Mouse (Mus musculus): ENCODE measurements at regions not wholly inside any gene's neighbourhood (a gene's known extent, or its start where the extent isn't known, plus 50 kb on each side); places are given as distances from the start of the nearest gene placed in this dataset.

GRCm38 (mm10) chr10:17362643-17363042 is 360.4 kb upstream of the Cited2 start:
- DNase-seq (ENCODE audit: low spot score) = no peak

- no peak for DNase-seq (ENCODE audit: low spot score)
Measured at GRCm38 (mm10) chr10:17366042-17366740, 356.8 kb upstream of the Cited2 start.

- peak; percentile 15 for DNase-seq (ENCODE audit: low spot score)
Measured at GRCm38 (mm10) chr10:17367026-17367425, 356.0 kb upstream of the Cited2 start.

GRCm38 (mm10) chr10:17367430-17367829 is 355.6 kb upstream of the Cited2 start:
- DNase-seq (ENCODE audit: low spot score) = no peak

GRCm38 (mm10) chr10:17368636-17369035 is 354.4 kb upstream of the Cited2 start:
- no peak for DNase-seq (ENCODE audit: low spot score)

GRCm38 (mm10) chr10:17372905-17373304 is 350.1 kb upstream of the Cited2 start:
- DNase-seq (ENCODE audit: low spot score) = no peak

- DNase-seq (ENCODE audit: low spot score) = no peak
Measured at GRCm38 (mm10) chr10:17374047-17374446, 349.0 kb upstream of the Cited2 start.

- no peak for DNase-seq (ENCODE audit: low spot score)
Measured at GRCm38 (mm10) chr10:17382990-17383389, 340.0 kb upstream of the Cited2 start.

GRCm38 (mm10) chr10:17385181-17385580 is 337.8 kb upstream of the Cited2 start:
- no peak for DNase-seq (ENCODE audit: low spot score)

- DNase-seq (ENCODE audit: low spot score) = no peak
Measured at GRCm38 (mm10) chr10:17387296-17387695, 335.7 kb upstream of the Cited2 start.

GRCm38 (mm10) chr10:17395495-17396224 is 327.4 kb upstream of the Cited2 start:
- DNase-seq (ENCODE audit: low spot score) = no peak

GRCm38 (mm10) chr10:17403899-17404298 is 319.1 kb upstream of the Cited2 start:
- DNase-seq (ENCODE audit: low spot score) = no peak

- DNase-seq (ENCODE audit: low spot score) = no peak
Measured at GRCm38 (mm10) chr10:17407854-17408606, 315.0 kb upstream of the Cited2 start.

GRCm38 (mm10) chr10:17408781-17409180 is 314.2 kb upstream of the Cited2 start:
- DNase-seq (ENCODE audit: low spot score) = no peak

- DNase-seq (ENCODE audit: low spot score) = peak; percentile 51
Measured at GRCm38 (mm10) chr10:17411300-17411987, 311.6 kb upstream of the Cited2 start.

GRCm38 (mm10) chr10:17415112-17415511 is 307.9 kb upstream of the Cited2 start:
- no peak for DNase-seq (ENCODE audit: low spot score)

GRCm38 (mm10) chr10:17416121-17416520 is 306.9 kb upstream of the Cited2 start:
- DNase-seq (ENCODE audit: low spot score) = no peak

- DNase-seq (ENCODE audit: low spot score) = no peak
Measured at GRCm38 (mm10) chr10:17417394-17417793, 305.6 kb upstream of the Cited2 start.

GRCm38 (mm10) chr10:17418227-17418685 is 304.8 kb upstream of the Cited2 start:
- no peak for DNase-seq (ENCODE audit: low spot score)

GRCm38 (mm10) chr10:17423584-17424278 is 299.3 kb upstream of the Cited2 start:
- DNase-seq (ENCODE audit: low spot score) = peak; percentile 13

- DNase-seq (ENCODE audit: low spot score) = no peak
Measured at GRCm38 (mm10) chr10:17426197-17426596, 296.8 kb upstream of the Cited2 start.
